Mouse (Mus musculus) lung, embryonic 16.5 days (tissue): ENCODE measurements at regions not wholly inside any gene's neighbourhood (a gene's known extent, or its start where the extent isn't known, plus 50 kb on each side); places are given as distances from the start of the nearest gene placed in this dataset.
A peak's percentile ranks its signal among the peaks of the same experiment; 100 is the strongest.

Experiments used
- ATAC-seq: fragments of 200-750 bp; cut with Nextera tagmentation; 2 replicates; pipeline ENCODE4 v1.8.0; 2017; ENCODE audit warnings: low read depth, mild to moderate bottlenecking, moderate library complexity
- H3K27ac ChIP-seq: fragments of 300-500 bp; sonication (generic); 2 replicates; pipeline ENCODE4 v1.5.1; 2014; ENCODE audit warnings: mild to moderate bottlenecking, control low read depth, low read length
- H3K27me3 ChIP-seq: fragments of 300-500 bp; sonication (generic); 2 replicates; pipeline ENCODE4 v1.6.1; 2014; ENCODE audit warnings: low read depth, low read length, mixed read lengths; ENCODE audit not compliant: control insufficient read depth, insufficient read depth
- H3K36me3 ChIP-seq: fragments of 300-500 bp; sonication (generic); 2 replicates; pipeline ENCODE4 v1.6.1; 2014; ENCODE audit warnings: low read length; ENCODE audit not compliant: control insufficient read depth, insufficient read depth
- H3K4me1 ChIP-seq: fragments of 300-500 bp; sonication (generic); replicated peaks from 2 replicates; pipeline ENCODE4 v1.6.1; 2014; ENCODE audit warnings: low read length, mixed read lengths; ENCODE audit not compliant: control insufficient read depth, insufficient read depth
- H3K4me2 ChIP-seq: fragments of 300-500 bp; sonication (generic); 2 replicates; pipeline ENCODE4 v1.6.1; 2014; ENCODE audit warnings: low read depth, low read length, control low read depth
- H3K4me3 ChIP-seq: fragments of 300-500 bp; sonication (generic); 2 replicates; pipeline ENCODE4 v1.5.1; 2014; ENCODE audit warnings: mild to moderate bottlenecking, low read length, control low read depth
- H3K9ac ChIP-seq: fragments of 300-500 bp; sonication (generic); 2 replicates; pipeline ENCODE4 v1.6.1; 2014; ENCODE audit warnings: low read length, control low read depth
- H3K9me3 ChIP-seq: fragments of 300-500 bp; sonication (generic); 2 replicates; pipeline ENCODE4 v1.6.1; 2016; ENCODE audit warnings: low read length; ENCODE audit not compliant: control insufficient read depth
- WGBS: fragments of 180-500 bp; shearing (Covaris S2); extraction: QIAGEN DNeasy Blood & Tissue Kit; methylation state at CpG from one replicate; pipeline ENCODE4 v1.1.7; 2014; 5-methylcytosine and 5-hydroxymethylcytosine counted together

GRCm38 (mm10) chr3:116197966-116198365 is 55.3 kb downstream of the Gpr88 start:
- no peak overlapping the region for H3K4me2 ChIP-seq
- no peak for ATAC-seq
- no peaks in the 10 kb centered on the region for H3K36me3 ChIP-seq
- no peak overlapping the region for H3K27ac ChIP-seq
- no peaks in the 10 kb centered on the region for H3K27me3 ChIP-seq
- H3K9ac ChIP-seq, result no peak overlapping the region
- no peaks in the 10 kb centered on the region for H3K9me3 ChIP-seq
- WGBS, result 40% methylated on average over 3 of the region's 3 CpGs
- H3K4me1 ChIP-seq, result peaks cover 7% of the 10 kb centered on the region
- H3K4me3 ChIP-seq, result no peak overlapping the region

DNA sequence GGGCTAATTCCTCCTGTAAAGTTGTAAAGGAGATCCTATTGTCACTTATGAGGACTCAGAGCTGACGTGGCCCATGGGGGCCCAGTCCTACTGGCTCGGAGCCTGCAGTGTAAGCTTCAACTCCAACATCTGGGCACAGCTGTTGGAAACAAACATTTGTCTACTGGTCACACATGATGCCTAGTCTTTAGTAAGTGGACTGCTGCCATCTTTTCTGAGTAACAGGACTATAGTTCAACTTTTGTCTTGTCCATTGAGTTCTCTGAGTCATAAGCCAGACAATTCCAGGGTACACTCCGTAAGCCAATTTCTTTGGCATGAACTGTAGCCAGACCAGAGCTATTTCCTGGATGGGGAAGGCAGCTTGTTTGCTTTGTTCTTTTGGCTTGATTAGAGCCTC is 58.6 kb downstream of the Gpr88 start:
- ATAC-seq, result peak; percentile 84
- 48% methylated on average over 3 of the region's 3 CpGs for WGBS
- Histone ChIP-seq H3K27ac (peak overlapping the region; percentile 71), H3K36me3 (no peaks in the 10 kb centered on the region), H3K9me3 (no peaks in the 10 kb centered on the region), H3K4me1 (peaks cover 9% of the 10 kb centered on the region), H3K4me3 (no peak overlapping the region), H3K9ac (no peak overlapping the region), H3K4me2 (no peak overlapping the region), H3K27me3 (no peaks in the 10 kb centered on the region)

- peak overlapping the region; percentile 61 for H3K27ac ChIP-seq
- H3K4me2 ChIP-seq, result no peak overlapping the region; the same call in 1 of the 2 replicates
- 40% methylated on average over 6 of the region's 6 CpGs for WGBS
These were observed 61.8 kb upstream of the Vcam1 start for GRCm38 (mm10) chr3:116191261-116191660.

GRCm38 (mm10) chr3:116190727-116191126 is 61.2 kb upstream of the Vcam1 start:
- H3K4me1 ChIP-seq, result peaks cover 11% of the 10 kb centered on the region
- no peaks in the 10 kb centered on the region for H3K36me3 ChIP-seq
- H3K4me2 ChIP-seq, result no peak overlapping the region
- H3K9me3 ChIP-seq, result no peaks in the 10 kb centered on the region
- H3K27ac ChIP-seq, result peak overlapping the region; percentile 61
- H3K9ac ChIP-seq, result no peak overlapping the region
- no peak overlapping the region for H3K4me3 ChIP-seq
- ATAC-seq, result peak; percentile 68
- WGBS, result 40% methylated on average over 2 of the region's 2 CpGs
- no peaks in the 10 kb centered on the region for H3K27me3 ChIP-seq

More at GRCm38 (mm10) chr3:116191261-116191660, 61.8 kb upstream of the Vcam1 start:
- H3K9ac ChIP-seq, result no peak overlapping the region
- no peak overlapping the region for H3K4me3 ChIP-seq
- H3K9me3 ChIP-seq, result no peaks in the 10 kb centered on the region
- peaks cover 11% of the 10 kb centered on the region for H3K4me1 ChIP-seq
- peak; percentile 72 for ATAC-seq
- no peaks in the 10 kb centered on the region for H3K36me3 ChIP-seq
- no peaks in the 10 kb centered on the region for H3K27me3 ChIP-seq

GRCm38 (mm10) chr3:116189363-116190100 is 60.0 kb upstream of the Vcam1 start:
- no peak overlapping the region for H3K9ac ChIP-seq
- ATAC-seq, result no peak

DNA sequence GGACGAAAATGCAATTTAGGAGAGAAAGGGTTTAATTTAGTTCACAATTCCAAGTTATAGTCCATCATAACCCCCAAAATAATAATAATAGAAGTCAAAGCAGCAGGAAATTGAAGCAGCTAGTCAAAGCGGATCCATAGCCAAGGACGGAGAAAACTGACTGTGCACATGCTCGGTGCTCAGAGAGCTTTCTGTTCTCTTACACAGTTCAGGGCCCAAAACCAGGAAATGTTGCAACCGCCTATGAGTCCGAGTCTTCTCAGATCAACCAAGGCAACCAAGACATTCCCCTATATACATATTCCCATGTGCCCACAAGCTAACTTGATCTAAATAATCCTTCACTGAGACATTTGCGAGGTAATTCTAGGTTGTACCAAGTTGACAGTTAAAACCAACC is 55.7 kb upstream of the Vcam1 start:
- H3K36me3 ChIP-seq, result no peaks in the 10 kb centered on the region
- no peak overlapping the region for H3K4me2 ChIP-seq
- no peak overlapping the region for H3K4me3 ChIP-seq
- H3K27ac ChIP-seq, result no peak overlapping the region
- 77% methylated on average over 7 of the region's 7 CpGs for WGBS
- H3K4me1 ChIP-seq, result peaks cover 7% of the 10 kb centered on the region; the same call in 1 of the 2 replicates
- no peaks in the 10 kb centered on the region for H3K27me3 ChIP-seq
- no peak overlapping the region for H3K9ac ChIP-seq
- ATAC-seq, result no peak
- H3K9me3 ChIP-seq, result no peaks in the 10 kb centered on the region

More at GRCm38 (mm10) chr3:116189363-116190100, 60.0 kb upstream of the Vcam1 start:
- 83% methylated on average over 6 of the region's 6 CpGs for WGBS
- no peaks in the 10 kb centered on the region for H3K27me3 ChIP-seq
- no peaks in the 10 kb centered on the region for H3K36me3 ChIP-seq
- H3K9me3 ChIP-seq, result no peaks in the 10 kb centered on the region
- H3K4me1 ChIP-seq, result peaks cover 6% of the 10 kb centered on the region; the same call in 1 of the 2 replicates
- no peak overlapping the region for H3K4me3 ChIP-seq
- no peak overlapping the region for H3K4me2 ChIP-seq
- H3K27ac ChIP-seq, result no peak overlapping the region; the same call in 1 of the 2 replicates

- Histone ChIP-seq H3K36me3 (no peaks in the 10 kb centered on the region), H3K4me1 (peaks cover 5% of the 10 kb centered on the region; the same call in 1 of the 2 replicates), H3K27ac (no peak overlapping the region), H3K4me3 (no peak overlapping the region), H3K9ac (no peak overlapping the region), H3K27me3 (no peaks in the 10 kb centered on the region), H3K9me3 (no peaks in the 10 kb centered on the region), H3K4me2 (no peak overlapping the region)
- 41% methylated on average over 4 of the region's 4 CpGs for WGBS
- peak; percentile 74; the same call in 1 of the 2 replicates for ATAC-seq
These were observed 55.0 kb upstream of the Vcam1 start for GRCm38 (mm10) chr3:116184443-116184842.

DNA sequence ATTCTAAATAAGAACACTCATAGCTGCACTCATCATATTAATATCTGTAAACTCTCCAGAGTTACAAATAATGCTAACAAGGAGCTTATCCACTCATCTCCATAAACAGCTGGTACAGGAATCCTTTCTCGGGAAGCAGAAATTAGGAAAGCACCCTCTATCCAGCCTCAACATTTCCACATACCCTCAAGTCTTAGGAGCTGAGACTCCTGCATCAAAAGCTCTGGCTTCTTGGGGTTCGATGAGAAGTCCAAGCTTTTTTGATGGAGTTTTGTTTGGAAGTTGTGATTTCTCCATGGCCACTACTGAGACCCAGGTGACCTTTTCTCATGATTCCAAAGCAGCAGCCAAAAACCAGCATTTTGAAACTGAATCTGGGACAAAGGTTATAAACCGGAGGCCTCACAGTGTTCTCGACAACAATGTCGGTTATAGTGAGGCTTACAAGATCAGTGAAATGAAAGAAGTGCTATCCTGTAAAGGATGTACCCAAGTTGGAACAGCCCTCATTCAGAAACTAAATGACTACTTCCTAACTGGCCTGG is 50.9 kb upstream of the Vcam1 start:
- no peak for ATAC-seq
- Histone ChIP-seq H3K27me3 (no peaks in the 10 kb centered on the region), H3K9me3 (no peaks in the 10 kb centered on the region), H3K4me3 (no peak overlapping the region), H3K9ac (no peak overlapping the region), H3K4me2 (no peak overlapping the region), H3K4me1 (peaks cover 4% of the 10 kb centered on the region; the same call in 1 of the 2 replicates), H3K36me3 (no peaks in the 10 kb centered on the region), H3K27ac (no peak overlapping the region)
- 71% methylated on average over 5 of the region's 5 CpGs for WGBS
